Mouse (Mus musculus): ENCODE results near the gene Ctss. TPM values are rescaled to one million over a fixed set of nuclear protein-coding genes. Genes with fewer than 3 reads are reported as not detected.

The Ctss gene
- polyA plus RNA-seq, 1 experiment from 2014 or later, result 32.4 TPM

GRCm38 (mm10) chr3:95542171-95542570, 15.6 kb downstream of the Ctss start:
- Histone ChIP-seq H3K9ac (ENCODE audit: low read length) (no peak overlapping the region), H3K9me3 (replicated peaks; ENCODE audit: control insufficient read depth, low read length) (no peaks in the 10 kb centered on the region), H3K4me2 (ENCODE audit: low read depth, low read length) (no peak overlapping the region), H3K36me3 (ENCODE audit: control insufficient read depth, insufficient read depth, low read length) (no peaks in the 10 kb centered on the region), H3K27me3 (ENCODE audit: control insufficient read depth, insufficient read depth, low read length) (no peaks in the 10 kb centered on the region), H3K4me3 (replicated peaks; ENCODE audit: low read length) (no peak overlapping the region), H3K4me1 (ENCODE audit: control insufficient read depth, insufficient read depth, low read length) (no peaks in the 10 kb centered on the region), H3K27ac (ENCODE audit: low read length) (no peak overlapping the region)
- ATAC-seq (ENCODE audit: insufficient read depth, low FRiP score), result no peak

GRCm38 (mm10) chr3:95542981-95543380, 16.4 kb downstream of the Ctss start:
- Histone ChIP-seq H3K36me3 (ENCODE audit: control insufficient read depth, insufficient read depth, low read length) (no peaks in the 10 kb centered on the region), H3K4me2 (ENCODE audit: low read depth, low read length) (no peak overlapping the region), H3K4me1 (ENCODE audit: control insufficient read depth, insufficient read depth, low read length) (no peaks in the 10 kb centered on the region), H3K4me3 (replicated peaks; ENCODE audit: low read length) (no peak overlapping the region), H3K27me3 (ENCODE audit: control insufficient read depth, insufficient read depth, low read length) (no peaks in the 10 kb centered on the region), H3K27ac (ENCODE audit: low read length) (no peak overlapping the region), H3K9me3 (replicated peaks; ENCODE audit: control insufficient read depth, low read length) (no peaks in the 10 kb centered on the region), H3K9ac (ENCODE audit: low read length) (no peak overlapping the region)
- no peak for ATAC-seq (ENCODE audit: insufficient read depth, low FRiP score)
- WGBS, result 66% methylated on average over 7 of the region's 7 CpGs

GRCm38 (mm10) chr3:95550176-95550575, 23.6 kb downstream of the Ctss start:
- no peaks in the 10 kb centered on the region for H3K4me1 ChIP-seq (ENCODE audit: control insufficient read depth, insufficient read depth, low read length)
- ATAC-seq (ENCODE audit: insufficient read depth, low FRiP score), result no peak
- no peak overlapping the region for H3K4me2 ChIP-seq (ENCODE audit: low read depth, low read length)
- no peak overlapping the region for H3K27ac ChIP-seq (ENCODE audit: low read length)
- no peak overlapping the region for H3K4me3 ChIP-seq (replicated peaks; ENCODE audit: low read length)
- no peaks in the 10 kb centered on the region for H3K9me3 ChIP-seq (replicated peaks; ENCODE audit: control insufficient read depth, low read length)
- H3K9ac ChIP-seq (ENCODE audit: low read length), result no peak overlapping the region
- 81% methylated on average over 1 of the region's 1 CpGs for WGBS
- H3K27me3 ChIP-seq (ENCODE audit: control insufficient read depth, insufficient read depth, low read length), result no peaks in the 10 kb centered on the region
- no peaks in the 10 kb centered on the region for H3K36me3 ChIP-seq (ENCODE audit: control insufficient read depth, insufficient read depth, low read length)

- H3K27me3 ChIP-seq (ENCODE audit: control insufficient read depth, insufficient read depth, low read length), result no peaks in the 10 kb centered on the region
- ATAC-seq (ENCODE audit: insufficient read depth, low FRiP score), result no peak
- WGBS, result 28% methylated on average over 3 of the region's 3 CpGs
- no peaks in the 10 kb centered on the region for H3K4me1 ChIP-seq (ENCODE audit: control insufficient read depth, insufficient read depth, low read length)
- no peaks in the 10 kb centered on the region for H3K36me3 ChIP-seq (ENCODE audit: control insufficient read depth, insufficient read depth, low read length)
- H3K9me3 ChIP-seq (replicated peaks; ENCODE audit: control insufficient read depth, low read length), result no peaks in the 10 kb centered on the region
- no peak overlapping the region for H3K4me3 ChIP-seq (replicated peaks; ENCODE audit: low read length)
- no peak overlapping the region for H3K4me2 ChIP-seq (ENCODE audit: low read depth, low read length)
- H3K9ac ChIP-seq (ENCODE audit: low read length), result no peak overlapping the region
- H3K27ac ChIP-seq (ENCODE audit: low read length), result no peak overlapping the region
Observed at GRCm38 (mm10) chr3:95553986-95554385, 27.4 kb downstream of the Ctss start.

GRCm38 (mm10) chr3:95559437-95559836, 32.9 kb downstream of the Ctss start, which contains the start of gene Hormad1:
Gene Hormad1 (plus strand): TSS chr3:95559677.
- Histone ChIP-seq H3K4me3 (replicated peaks; ENCODE audit: low read length) (no peak within 1 kb of the TSS), H3K27me3 (ENCODE audit: control insufficient read depth, insufficient read depth, low read length) (no peaks in the 10 kb centered on the region), H3K4me2 (ENCODE audit: low read depth, low read length) (no peak within 1 kb of the TSS), H3K9me3 (replicated peaks; ENCODE audit: control insufficient read depth, low read length) (no peaks in the 10 kb centered on the region), H3K36me3 (ENCODE audit: control insufficient read depth, insufficient read depth, low read length) (no peaks in the 10 kb centered on the region), H3K27ac (ENCODE audit: low read length) (no peak within 1 kb of the TSS), H3K4me1 (ENCODE audit: control insufficient read depth, insufficient read depth, low read length) (no peaks in the 10 kb centered on the region), H3K9ac (ENCODE audit: low read length) (no peak within 1 kb of the TSS)
- ATAC-seq (ENCODE audit: insufficient read depth, low FRiP score), result no peak
- WGBS, result 90% methylated on average over 27 of the region's 27 CpGs

- no peaks in the 10 kb centered on the region for H3K4me1 ChIP-seq (ENCODE audit: control insufficient read depth, insufficient read depth, low read length)
- no peak overlapping the region for H3K9ac ChIP-seq (ENCODE audit: low read length)
- no peaks in the 10 kb centered on the region for H3K27me3 ChIP-seq (ENCODE audit: control insufficient read depth, insufficient read depth, low read length)
- ATAC-seq (ENCODE audit: insufficient read depth, low FRiP score), result no peak
- no peak overlapping the region for H3K27ac ChIP-seq (ENCODE audit: low read length)
- WGBS, result 88% methylated on average over 3 of the region's 3 CpGs
- no peak overlapping the region for H3K4me2 ChIP-seq (ENCODE audit: low read depth, low read length)
- H3K36me3 ChIP-seq (ENCODE audit: control insufficient read depth, insufficient read depth, low read length), result no peaks in the 10 kb centered on the region
- no peaks in the 10 kb centered on the region for H3K9me3 ChIP-seq (replicated peaks; ENCODE audit: control insufficient read depth, low read length)
- H3K4me3 ChIP-seq (replicated peaks; ENCODE audit: low read length), result no peak overlapping the region
Observed at GRCm38 (mm10) chr3:95560738-95561137, 34.2 kb downstream of the Ctss start.

GRCm38 (mm10) chr3:95561826-95562225, 35.2 kb downstream of the Ctss start:
- no peak overlapping the region for H3K9ac ChIP-seq (ENCODE audit: low read length)
- no peak overlapping the region for H3K4me3 ChIP-seq (replicated peaks; ENCODE audit: low read length)
- H3K27me3 ChIP-seq (ENCODE audit: control insufficient read depth, insufficient read depth, low read length), result no peaks in the 10 kb centered on the region
- ATAC-seq (ENCODE audit: insufficient read depth, low FRiP score), result no peak
- H3K27ac ChIP-seq (ENCODE audit: low read length), result no peak overlapping the region
- 65% methylated on average over 2 of the region's 2 CpGs for WGBS
- H3K36me3 ChIP-seq (ENCODE audit: control insufficient read depth, insufficient read depth, low read length), result no peaks in the 10 kb centered on the region
- H3K9me3 ChIP-seq (replicated peaks; ENCODE audit: control insufficient read depth, low read length), result no peaks in the 10 kb centered on the region
- no peak overlapping the region for H3K4me2 ChIP-seq (ENCODE audit: low read depth, low read length)
- H3K4me1 ChIP-seq (ENCODE audit: control insufficient read depth, insufficient read depth, low read length), result no peaks in the 10 kb centered on the region

GRCm38 (mm10) chr3:95569585-95569984, 43.0 kb downstream of the Ctss start:
- H3K4me3 ChIP-seq (replicated peaks; ENCODE audit: low read length), result no peak overlapping the region
- H3K4me1 ChIP-seq (ENCODE audit: control insufficient read depth, insufficient read depth, low read length), result no peaks in the 10 kb centered on the region
- no peaks in the 10 kb centered on the region for H3K27me3 ChIP-seq (ENCODE audit: control insufficient read depth, insufficient read depth, low read length)
- H3K9ac ChIP-seq (ENCODE audit: low read length), result no peak overlapping the region
- no peaks in the 10 kb centered on the region for H3K9me3 ChIP-seq (replicated peaks; ENCODE audit: control insufficient read depth, low read length)
- WGBS, result 93% methylated on average over 3 of the region's 3 CpGs
- H3K4me2 ChIP-seq (ENCODE audit: low read depth, low read length), result no peak overlapping the region
- ATAC-seq (ENCODE audit: insufficient read depth, low FRiP score), result no peak
- no peaks in the 10 kb centered on the region for H3K36me3 ChIP-seq (ENCODE audit: control insufficient read depth, insufficient read depth, low read length)
- H3K27ac ChIP-seq (ENCODE audit: low read length), result no peak overlapping the region

GRCm38 (mm10) chr3:95587754-95588603, 61.4 kb downstream of the Ctss start:
- Histone ChIP-seq H3K27ac (ENCODE audit: low read length) (peak overlapping the region; percentile 31), H3K4me2 (ENCODE audit: low read depth, low read length) (peak overlapping the region; percentile 53), H3K36me3 (ENCODE audit: control insufficient read depth, insufficient read depth, low read length) (peaks cover 10% of the 10 kb centered on the region; the same call in 1 of the 2 replicates), H3K4me1 (ENCODE audit: control insufficient read depth, insufficient read depth, low read length) (no peaks in the 10 kb centered on the region), H3K4me3 (replicated peaks; ENCODE audit: low read length) (peak overlapping the region; percentile 76), H3K9ac (ENCODE audit: low read length) (peak overlapping the region; percentile 32; the same call in 1 of the 2 replicates), H3K9me3 (replicated peaks; ENCODE audit: control insufficient read depth, low read length) (no peaks in the 10 kb centered on the region), H3K27me3 (ENCODE audit: control insufficient read depth, insufficient read depth, low read length) (no peaks in the 10 kb centered on the region)
- no peak; the same call in 1 of the 2 replicates for ATAC-seq (ENCODE audit: insufficient read depth, low FRiP score)
- 48% methylated on average over 8 of the region's 8 CpGs for WGBS

Data from stomach, embryonic 16.5 days (tissue).